Mouse (Mus musculus) intestine, embryonic 15.5 days (tissue): ENCODE results near the gene Gtpbp8. TPM values are rescaled to one million over a fixed set of nuclear protein-coding genes. Genes with fewer than 3 reads are reported as not detected.

Experiments used
- ATAC-seq: fragments of 200-750 bp; cut with Nextera tagmentation; 2 replicates; pipeline ENCODE4 v1.8.0; 2017; ENCODE audit warnings: moderate TSS enrichment, moderate library complexity
- H3K27ac ChIP-seq: fragments of 300-500 bp; sonication (generic); 2 replicates; pipeline ENCODE4 v1.5.1; 2015; ENCODE audit warnings: mild to moderate bottlenecking, inconsistent platforms
- H3K27me3 ChIP-seq: fragments of 300-500 bp; sonication (generic); replicated peaks from 2 replicates; pipeline ENCODE4 v1.6.1; 2015; ENCODE audit warnings: inconsistent platforms
- H3K36me3 ChIP-seq: fragments of 300-500 bp; sonication (generic); 2 replicates; pipeline ENCODE4 v1.6.1; 2015; ENCODE audit warnings: inconsistent platforms
- H3K4me1 ChIP-seq: fragments of 300-500 bp; sonication (generic); replicated peaks from 2 replicates; pipeline ENCODE4 v1.6.1; 2015; ENCODE audit warnings: inconsistent platforms
- H3K4me2 ChIP-seq: fragments of 300-500 bp; sonication (generic); replicated peaks from 2 replicates; pipeline ENCODE4 v1.6.1; 2015; ENCODE audit warnings: mild to moderate bottlenecking, inconsistent platforms
- H3K4me3 ChIP-seq: fragments of 300-500 bp; sonication (generic); replicated peaks from 2 replicates; pipeline ENCODE4 v1.5.1; 2015; ENCODE audit warnings: inconsistent platforms
- H3K9ac ChIP-seq: fragments of 300-500 bp; sonication (generic); 2 replicates; pipeline ENCODE4 v1.6.1; 2015; ENCODE audit warnings: inconsistent platforms
- H3K9me3 ChIP-seq: fragments of 300-500 bp; sonication (generic); 2 replicates; pipeline ENCODE4 v1.6.1; 2016; ENCODE audit warnings: inconsistent platforms
- WGBS: fragments of 180-500 bp; shearing (Covaris S2); methylation state at CpG from one replicate; pipeline ENCODE4 v1.1.7; 2015; 5-methylcytosine and 5-hydroxymethylcytosine counted together
- polyA plus RNA-seq: library from polyadenylated mRNA; unstranded; fragments of >200 nt; fragmentation: Nextera tagmentation; extraction: Ambion mirVana; gene quantifications from 2 replicates; pipeline ENCODE4 v1.2.1, GENCODE M21; 2015

The Gtpbp8 gene
- polyA plus RNA-seq, 1 experiment from 2014 or later = 35.0 TPM

DNA sequence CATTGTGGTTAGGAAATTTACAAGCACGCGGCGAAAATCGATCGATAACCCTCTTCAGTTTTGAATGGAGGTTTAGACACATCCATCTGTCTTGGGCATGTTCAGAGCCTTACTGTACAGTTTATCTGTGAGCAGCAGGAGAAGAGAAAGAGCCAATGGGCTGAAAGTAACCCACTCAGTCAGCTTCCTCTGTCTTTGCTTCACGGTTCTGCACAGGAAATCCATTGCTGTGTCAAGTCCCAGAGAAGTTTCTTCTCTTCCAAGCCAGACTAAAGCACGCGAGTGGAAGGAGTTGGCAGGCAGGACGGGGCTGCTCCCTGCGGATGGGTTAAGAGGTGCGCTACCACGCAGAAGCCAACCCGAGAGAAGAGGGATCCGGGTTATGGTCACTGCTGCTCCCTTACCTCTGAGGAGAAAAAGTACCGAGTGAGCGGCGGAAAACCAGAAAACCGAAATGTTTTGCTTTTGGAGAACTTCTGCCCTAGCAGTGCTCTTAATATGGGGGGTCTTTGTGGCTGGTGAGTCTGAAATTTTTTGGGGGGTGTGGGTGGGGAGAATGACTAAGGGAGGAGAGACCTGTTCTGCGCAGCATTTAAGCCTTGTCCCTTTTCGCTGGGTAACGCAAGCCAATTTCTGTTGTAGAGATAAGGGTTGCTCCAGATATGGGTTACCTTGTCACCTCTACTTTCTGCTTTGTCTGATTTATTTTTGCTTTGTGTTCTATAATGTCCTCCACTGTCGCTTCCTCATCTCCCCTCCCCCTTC, 19.6 kb upstream of the Gtpbp8 start, which contains the start of gene Cd200r1:
Cd200r1 (plus strand) TSS at position 182 of the 765 bp plus-strand sequence.
- no peak within 1 kb of the TSS for H3K4me2 ChIP-seq
- 78% methylated on average over 22 of the region's 22 CpGs for WGBS
- ATAC-seq = no peak
- H3K9ac ChIP-seq = no peak within 1 kb of the TSS
- H3K4me1 ChIP-seq = no peaks in the 10 kb centered on the region
- H3K27ac ChIP-seq = no peak within 1 kb of the TSS
- H3K36me3 ChIP-seq = no peaks in the 10 kb centered on the region
- H3K4me3 ChIP-seq = no peak within 1 kb of the TSS
- H3K9me3 ChIP-seq = no peaks in the 10 kb centered on the region
- H3K27me3 ChIP-seq = no peaks in the 10 kb centered on the region

DNA sequence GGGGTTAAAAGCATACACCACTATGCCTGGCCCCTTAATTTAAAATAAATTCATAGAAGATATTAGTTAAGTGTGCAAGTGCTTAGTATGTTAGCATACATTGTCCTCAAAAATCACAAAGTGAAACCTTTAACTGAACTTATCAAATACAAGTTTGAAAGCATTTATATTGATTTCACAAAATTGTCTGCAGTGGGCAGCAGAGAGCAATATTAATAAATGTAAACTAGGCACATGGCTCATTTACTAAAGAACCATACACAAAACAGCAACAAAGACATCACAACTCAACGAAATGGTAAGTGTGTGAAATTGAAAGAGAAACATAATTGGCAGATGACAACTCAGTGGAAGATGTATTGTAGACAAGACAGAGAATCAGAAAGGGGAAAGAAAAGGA, 15.6 kb upstream of the Gtpbp8 start:
- ATAC-seq = no peak
- no peak overlapping the region for H3K9ac ChIP-seq
- H3K27ac ChIP-seq = no peak overlapping the region
- WGBS = 51% methylated on average over 1 of the region's 1 CpGs
- no peaks in the 10 kb centered on the region for H3K4me1 ChIP-seq
- H3K4me3 ChIP-seq = no peak overlapping the region
- no peaks in the 10 kb centered on the region for H3K9me3 ChIP-seq
- H3K4me2 ChIP-seq = no peak overlapping the region
- no peaks in the 10 kb centered on the region for H3K36me3 ChIP-seq
- H3K27me3 ChIP-seq = no peaks in the 10 kb centered on the region

DNA sequence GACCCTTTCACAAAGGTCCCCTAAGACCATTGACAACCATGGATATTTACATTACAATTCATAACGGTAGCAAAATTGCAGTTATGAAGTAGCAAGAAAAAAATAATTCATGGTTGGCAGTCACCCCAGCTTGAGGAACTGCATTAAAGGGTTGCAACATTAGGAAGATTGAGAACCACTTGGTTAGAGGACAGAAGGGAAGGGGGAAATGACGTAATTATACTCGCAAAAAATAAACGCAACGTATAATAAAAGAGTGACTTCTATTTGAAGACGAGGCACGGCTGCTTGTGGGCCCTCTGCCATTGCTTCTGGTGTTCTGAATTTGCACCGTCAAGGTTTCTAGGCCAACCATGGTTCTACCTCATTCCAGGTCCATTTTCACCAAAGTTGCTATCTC, 11.5 kb upstream of the Gtpbp8 start:
- Histone ChIP-seq H3K4me2 (no peak overlapping the region), H3K36me3 (no peaks in the 10 kb centered on the region), H3K9me3 (no peaks in the 10 kb centered on the region), H3K27me3 (no peaks in the 10 kb centered on the region), H3K27ac (no peak overlapping the region), H3K4me3 (no peak overlapping the region), H3K4me1 (no peaks in the 10 kb centered on the region), H3K9ac (no peak overlapping the region)
- ATAC-seq = no peak
- 78% methylated on average over 8 of the region's 8 CpGs for WGBS

DNA sequence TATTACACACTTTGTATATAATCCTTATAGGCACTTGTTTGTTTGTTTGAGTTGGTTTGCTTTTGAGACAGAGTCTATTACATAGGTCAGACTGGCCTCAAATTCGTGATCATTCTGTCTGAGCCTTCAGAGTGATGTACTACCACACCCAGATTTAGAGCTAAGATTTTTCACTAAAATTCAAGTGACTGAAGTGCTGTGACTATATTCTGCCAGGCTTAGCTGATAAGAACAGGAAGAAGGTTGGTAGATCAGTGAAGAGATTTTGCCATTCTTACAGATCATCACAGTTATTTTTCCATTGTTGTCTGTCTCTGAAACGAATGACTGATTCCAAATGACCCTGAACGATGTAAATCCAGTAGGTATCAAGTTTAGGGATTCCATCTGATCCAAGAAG, 1.8 kb upstream of the Gtpbp8 start:
- no peaks in the 10 kb centered on the region for H3K36me3 ChIP-seq
- H3K27ac ChIP-seq = no peak overlapping the region
- no peak for ATAC-seq
- no peak overlapping the region for H3K4me2 ChIP-seq
- WGBS = 48% methylated on average over 3 of the region's 3 CpGs
- H3K9ac ChIP-seq = no peak overlapping the region
- peaks cover 4% of the 10 kb centered on the region for H3K4me1 ChIP-seq
- no peak overlapping the region for H3K4me3 ChIP-seq
- no peaks in the 10 kb centered on the region for H3K27me3 ChIP-seq
- H3K9me3 ChIP-seq = no peaks in the 10 kb centered on the region

DNA sequence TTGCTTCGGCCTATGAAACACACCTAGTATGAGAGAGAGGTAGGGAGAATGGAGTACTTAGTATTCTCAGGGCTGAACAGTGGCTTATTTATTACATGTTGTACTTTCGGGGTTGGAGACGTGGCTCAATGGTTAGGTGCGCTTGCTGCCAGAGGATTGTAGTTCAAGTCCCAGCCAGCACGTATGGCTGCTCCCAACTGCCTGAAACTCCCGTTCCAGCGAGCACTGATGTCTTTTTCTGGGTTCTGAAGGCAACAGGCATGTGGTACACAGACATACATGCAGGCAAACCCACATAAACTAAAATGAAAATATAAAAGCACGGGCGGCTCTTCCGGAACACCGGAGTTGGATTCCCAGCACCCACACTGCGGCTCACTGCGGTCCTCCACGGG, 695 bp downstream of the Gtpbp8 start:
- Histone ChIP-seq H3K4me2 (peak overlapping the region; percentile 79), H3K9me3 (no peaks in the 10 kb centered on the region), H3K27ac (peak overlapping the region; percentile 97), H3K27me3 (no peaks in the 10 kb centered on the region), H3K4me3 (peak overlapping the region; percentile 73), H3K4me1 (peaks cover 4% of the 10 kb centered on the region), H3K36me3 (peaks cover 7% of the 10 kb centered on the region), H3K9ac (peak overlapping the region; percentile 72)
- 6% methylated on average over 14 of the region's 14 CpGs for WGBS
- peak; percentile 19; the same call in 1 of the 2 replicates for ATAC-seq

DNA sequence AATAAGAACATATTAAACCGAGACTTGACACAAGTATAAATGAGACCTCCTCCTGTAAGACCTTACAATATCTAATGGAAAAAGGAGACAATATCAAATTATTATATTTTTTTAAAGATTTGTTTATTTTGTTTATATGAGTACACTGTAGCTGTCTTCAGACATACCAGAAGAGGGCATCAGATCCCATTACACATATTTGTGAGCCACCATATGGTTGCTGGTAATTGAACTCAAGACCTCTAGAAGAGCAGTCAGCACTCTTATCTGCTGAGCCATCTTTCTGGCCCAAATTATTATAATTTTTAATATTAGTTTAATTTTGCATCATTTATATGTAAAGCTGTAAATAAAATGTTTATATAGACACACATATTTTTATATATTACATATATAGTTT, 3.4 kb downstream of the Gtpbp8 start:
- Histone ChIP-seq H3K4me3 (no peak overlapping the region), H3K9me3 (no peaks in the 10 kb centered on the region), H3K4me2 (no peak overlapping the region), H3K4me1 (peaks cover 7% of the 10 kb centered on the region), H3K9ac (no peak overlapping the region), H3K27ac (no peak overlapping the region), H3K36me3 (peaks cover 10% of the 10 kb centered on the region), H3K27me3 (no peaks in the 10 kb centered on the region)
- 98% methylated on average over 1 of the region's 1 CpGs for WGBS
- ATAC-seq = no peak

DNA sequence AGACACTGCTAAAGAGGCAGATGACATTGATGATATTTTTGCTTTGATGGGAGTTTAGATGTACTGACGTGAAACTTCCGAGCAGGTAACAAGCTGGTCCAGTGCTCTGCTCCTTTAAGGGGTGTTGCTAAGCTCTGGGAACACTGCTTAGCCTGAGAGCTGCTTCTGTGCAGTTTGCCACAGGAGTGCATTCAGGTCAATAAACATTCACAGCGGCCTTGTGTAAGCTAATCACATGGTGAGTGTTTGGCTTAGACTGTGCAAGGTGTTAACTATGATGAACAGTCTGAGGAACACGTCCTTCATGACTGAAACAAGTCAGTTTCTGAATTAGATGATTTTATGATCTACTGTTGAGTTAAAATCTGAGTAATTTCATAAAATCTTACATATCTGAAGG, 10.0 kb downstream of the Gtpbp8 start:
- Histone ChIP-seq H3K4me2 (no peak overlapping the region), H3K27me3 (no peaks in the 10 kb centered on the region), H3K4me3 (no peak overlapping the region), H3K27ac (no peak overlapping the region), H3K9ac (no peak overlapping the region), H3K36me3 (peaks cover 22% of the 10 kb centered on the region), H3K4me1 (0 out of 2 replicates have a peak, but pooled peaks cover 2% of the 10 kb centered on the region), H3K9me3 (no peaks in the 10 kb centered on the region)
- 0 out of 2 replicates have a peak, but pooled peaks have one; percentile 37 for ATAC-seq
- 69% methylated on average over 4 of the region's 4 CpGs for WGBS

DNA sequence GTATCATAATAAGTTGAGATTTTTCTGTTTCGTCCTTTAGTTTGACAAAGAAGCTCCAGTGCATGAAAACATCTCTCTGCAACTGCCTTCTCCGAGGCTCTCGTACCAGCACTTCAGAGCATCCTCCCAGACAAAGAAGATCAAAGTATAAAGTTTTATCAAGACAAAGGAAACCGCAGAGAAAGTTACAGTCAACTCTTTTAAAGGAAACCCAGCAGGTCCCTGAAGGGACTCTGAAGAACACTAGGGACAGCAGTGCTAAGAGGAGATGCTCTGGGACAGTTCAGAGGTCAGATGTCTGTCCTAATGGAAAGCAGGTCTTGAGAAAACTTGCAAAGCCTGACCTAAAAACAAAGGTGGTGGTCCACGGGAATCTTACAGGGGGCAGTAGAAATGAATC, 10.5 kb downstream of the Gtpbp8 start:
- ATAC-seq = no peak
- Histone ChIP-seq H3K27me3 (no peaks in the 10 kb centered on the region), H3K4me3 (no peak overlapping the region), H3K4me1 (0 out of 2 replicates have a peak, but pooled peaks cover 2% of the 10 kb centered on the region), H3K4me2 (no peak overlapping the region), H3K36me3 (peaks cover 26% of the 10 kb centered on the region), H3K9ac (no peak overlapping the region), H3K9me3 (no peaks in the 10 kb centered on the region), H3K27ac (no peak overlapping the region)
- WGBS = 87% methylated on average over 5 of the region's 5 CpGs

DNA sequence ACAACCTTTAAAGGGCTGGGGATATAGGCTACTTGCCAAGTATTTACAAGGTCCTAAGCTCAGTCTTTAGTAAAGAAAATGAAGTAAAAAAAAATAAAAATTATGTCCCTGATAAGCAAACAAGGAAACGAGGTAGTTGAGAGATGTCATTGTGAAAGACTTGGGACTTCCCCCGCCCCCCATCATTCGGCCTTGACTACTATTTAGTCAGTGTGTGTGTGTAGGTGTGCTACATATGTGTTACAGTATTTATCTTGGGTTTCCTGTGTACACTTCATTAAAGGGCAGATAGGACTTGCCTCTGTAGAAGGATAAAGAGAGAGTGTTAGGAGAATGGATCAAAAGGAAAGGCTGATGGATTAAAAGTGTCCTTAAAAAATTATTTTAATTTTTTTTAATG, 12.1 kb downstream of the Gtpbp8 start:
- Histone ChIP-seq H3K27me3 (no peaks in the 10 kb centered on the region), H3K9ac (no peak overlapping the region), H3K4me3 (no peak overlapping the region), H3K27ac (no peak overlapping the region), H3K9me3 (no peaks in the 10 kb centered on the region), H3K4me2 (no peak overlapping the region), H3K4me1 (0 out of 2 replicates have a peak, but pooled peaks cover 2% of the 10 kb centered on the region), H3K36me3 (peaks cover 23% of the 10 kb centered on the region; the same call in 1 of the 2 replicates)
- 71% methylated on average over 3 of the region's 3 CpGs for WGBS
- ATAC-seq = peak; percentile 46; the same call in 1 of the 2 replicates

DNA sequence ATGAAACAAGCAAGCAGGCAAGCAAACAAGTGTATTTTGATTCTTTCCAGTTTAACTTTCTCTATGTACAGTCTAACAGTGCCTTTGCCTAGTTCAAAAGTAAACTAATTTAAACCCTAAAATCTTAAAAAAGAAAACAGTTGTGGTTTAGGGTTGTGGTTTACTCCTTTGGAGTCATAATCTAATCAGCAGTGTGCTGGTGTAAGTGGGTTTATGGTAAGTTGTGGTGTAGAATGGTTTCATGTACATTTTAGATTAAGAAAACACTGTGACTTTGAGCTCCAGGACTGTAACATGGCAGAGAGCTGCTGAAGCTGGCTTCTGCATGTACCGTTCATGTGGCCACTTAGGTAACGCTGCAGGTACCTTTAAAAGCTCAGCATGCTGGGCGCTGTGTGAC, 18.6 kb downstream of the Gtpbp8 start:
- Histone ChIP-seq H3K4me3 (no peak overlapping the region), H3K4me2 (no peak overlapping the region), H3K9me3 (no peaks in the 10 kb centered on the region), H3K36me3 (peaks cover 11% of the 10 kb centered on the region; the same call in 1 of the 2 replicates), H3K9ac (no peak overlapping the region), H3K27me3 (no peaks in the 10 kb centered on the region), H3K27ac (no peak overlapping the region), H3K4me1 (peaks cover 9% of the 10 kb centered on the region)
- no peak for ATAC-seq
- WGBS = 91% methylated on average over 3 of the region's 3 CpGs

DNA sequence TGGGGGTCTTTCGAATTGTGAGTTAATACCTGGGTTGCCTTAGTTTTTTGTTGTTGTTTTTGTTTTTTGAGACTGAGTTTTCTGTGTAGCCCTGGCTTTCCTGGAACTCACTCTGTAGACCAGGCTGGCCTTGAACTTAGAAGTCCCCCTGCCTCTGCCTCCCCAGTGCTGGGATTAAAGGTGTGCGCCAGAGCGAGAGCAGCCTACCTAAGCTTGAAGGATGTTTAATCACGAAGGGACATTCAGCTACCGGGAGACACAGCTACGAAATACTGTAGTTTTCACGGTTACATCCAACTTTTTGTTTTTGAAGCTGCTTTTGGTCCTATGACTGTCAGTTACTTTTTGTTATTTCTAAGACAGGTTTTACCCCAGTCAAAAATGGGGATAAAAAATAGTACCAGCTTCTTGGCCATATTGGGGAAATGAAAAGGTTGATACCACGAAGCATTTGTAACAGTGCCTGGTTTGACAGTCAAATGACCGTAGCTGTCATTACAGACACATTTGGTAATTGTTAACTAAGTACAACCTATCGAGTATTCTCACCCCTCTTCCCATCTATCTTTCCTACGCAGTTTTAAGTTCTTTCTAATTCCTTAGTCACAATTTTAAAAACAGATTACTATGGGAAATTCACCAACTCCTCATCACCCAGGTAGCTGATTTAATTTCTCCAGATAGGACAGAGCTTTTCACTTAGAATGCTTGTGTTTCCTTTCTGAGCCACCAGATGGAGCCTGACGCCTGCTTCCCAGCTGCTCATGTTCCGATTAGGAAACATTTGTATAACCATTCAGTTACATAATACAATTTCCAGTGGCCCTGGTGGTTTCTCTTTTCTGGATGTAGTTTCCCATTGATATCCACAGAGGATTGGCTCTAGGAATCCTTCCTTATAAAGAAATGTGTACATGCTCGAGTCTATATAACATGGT, 20.6 kb downstream of the Gtpbp8 start:
- peak overlapping the region; percentile 92 for H3K4me3 ChIP-seq
- H3K4me1 ChIP-seq = peaks cover 9% of the 10 kb centered on the region
- H3K27me3 ChIP-seq = no peaks in the 10 kb centered on the region
- H3K4me2 ChIP-seq = peak overlapping the region; percentile 62
- peak overlapping the region; percentile 93 for H3K9ac ChIP-seq
- H3K27ac ChIP-seq = peak overlapping the region; percentile 95; the same call in 1 of the 2 replicates
- WGBS = 41% methylated on average over 14 of the region's 14 CpGs
- no peak for ATAC-seq
- no peaks in the 10 kb centered on the region for H3K9me3 ChIP-seq
- H3K36me3 ChIP-seq = no peaks in the 10 kb centered on the region

DNA sequence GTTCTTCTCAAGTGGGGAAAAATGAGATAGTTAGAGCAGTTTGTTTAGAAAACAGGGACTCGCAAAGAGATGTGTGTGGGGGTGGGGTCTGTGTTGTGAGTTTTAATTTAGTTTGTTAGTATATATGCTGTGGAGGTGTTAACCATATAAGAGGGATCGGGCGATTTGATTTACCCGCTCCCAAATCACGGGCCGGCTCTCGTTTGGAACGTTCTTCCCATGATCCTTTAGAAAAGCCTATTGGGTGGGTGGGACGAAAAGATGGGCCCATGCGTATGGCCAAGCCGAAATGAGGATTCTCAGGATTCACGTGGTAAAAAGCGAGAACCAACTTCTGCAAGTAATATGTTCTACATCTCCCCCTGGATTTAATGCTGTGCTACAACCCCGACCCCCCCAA, 21.3 kb downstream of the Gtpbp8 start:
- H3K9me3 ChIP-seq = no peaks in the 10 kb centered on the region
- peak overlapping the region; percentile 62 for H3K4me2 ChIP-seq
- H3K4me1 ChIP-seq = peaks cover 9% of the 10 kb centered on the region
- H3K27ac ChIP-seq = peak overlapping the region; percentile 95
- H3K36me3 ChIP-seq = peaks cover 2% of the 10 kb centered on the region; the same call in 1 of the 2 replicates
- no peaks in the 10 kb centered on the region for H3K27me3 ChIP-seq
- under 1% methylated on average over 14 of the region's 14 CpGs for WGBS
- peak overlapping the region; percentile 93 for H3K9ac ChIP-seq
- H3K4me3 ChIP-seq = peak overlapping the region; percentile 92
- peak; percentile 36 for ATAC-seq
